Mouse (Mus musculus) frontal cortex, postnatal 14 days (tissue): ENCODE measurements around the gene Ogg1.

Experiments
- DNase-seq, 2 experiments: peaks; one replicate each; pipeline ENCODE4 v3.0.0; 2022; ENCODE audit warnings: low spot score in 2 of 2

Ogg1 gene

GRCm38 (mm10) chr6:113370194-113370929, 43.6 kb downstream of the Ogg1 start:
- no peak for DNase-seq

DNA sequence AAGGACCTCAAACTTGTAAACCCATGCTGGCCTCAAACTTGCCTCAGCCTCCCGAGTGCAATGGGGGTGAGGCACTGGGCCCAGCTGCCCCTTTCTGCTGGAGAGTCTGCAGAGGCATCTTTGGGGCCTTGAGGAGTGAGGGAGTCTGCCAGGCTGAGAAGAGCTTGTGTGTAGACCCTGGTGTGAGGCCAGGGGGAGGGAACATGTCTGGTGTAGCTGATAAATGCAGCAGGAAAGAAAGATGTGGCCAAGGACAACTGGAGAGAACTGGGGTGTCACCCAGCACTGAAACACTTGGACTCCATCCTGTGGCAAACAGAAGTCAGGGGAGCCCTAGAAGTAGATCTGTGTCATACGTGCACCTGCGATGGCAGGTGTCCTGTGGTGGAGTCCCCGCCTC, 46.7 kb downstream of the Ogg1 start:
- DNase-seq = no peak

- DNase-seq = no peak
These were observed 50.4 kb downstream of the Ogg1 start for GRCm38 (mm10) chr6:113377172-113377495.

DNA sequence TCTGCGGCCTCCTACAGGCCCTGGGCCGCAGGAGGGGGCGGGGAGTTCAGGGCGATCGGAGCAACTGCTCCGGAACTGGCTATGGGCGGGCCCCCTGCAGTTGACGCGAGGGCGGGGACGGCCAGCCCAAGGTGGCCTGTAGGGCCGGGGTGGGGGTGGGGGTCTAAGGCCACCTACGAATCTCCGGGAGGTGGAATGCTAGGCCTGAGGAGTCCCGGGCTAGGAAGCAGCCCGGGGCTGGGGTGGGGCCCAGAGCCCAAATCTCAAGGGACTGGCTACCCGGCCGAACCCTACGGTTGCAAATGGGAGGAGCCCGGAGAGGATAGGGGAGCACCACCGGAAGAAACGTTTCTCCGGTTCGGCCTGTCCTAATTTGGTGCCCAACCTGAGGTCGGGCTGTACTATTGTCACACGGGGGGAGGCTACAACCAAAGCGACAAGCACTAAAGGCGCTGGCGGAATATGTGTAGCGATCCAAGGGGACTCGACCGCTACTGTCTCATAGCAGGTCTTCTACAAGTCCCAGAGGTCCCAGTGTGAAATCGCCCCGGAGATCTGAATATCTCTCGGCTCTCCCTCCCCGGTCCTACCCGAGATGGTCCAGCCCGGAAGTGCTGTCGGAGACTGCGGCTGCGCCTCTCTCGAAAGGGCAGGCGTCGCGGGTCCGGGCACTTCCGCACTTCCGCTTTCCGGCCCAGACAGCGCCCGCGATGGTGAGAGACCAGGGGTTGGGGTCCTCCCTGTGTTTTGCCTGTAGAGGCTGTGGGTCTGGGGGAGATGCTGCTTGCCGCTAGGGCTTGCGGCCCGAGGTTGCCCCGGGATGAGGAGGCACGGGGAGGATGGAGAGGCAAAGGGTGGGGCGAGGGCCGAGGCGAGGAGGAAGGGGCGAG, 51.0 kb downstream of the Ogg1 start, which contains the start of the genes Tada3 and Arpc4:
Gene Tada3, minus strand, starts transcription at position 388 of the 890 bp plus-strand sequence.
Gene Arpc4, plus strand, starts transcription at position 620 of the 890 bp plus-strand sequence.
- DNase-seq = peak; percentile 85 to 88

DNA sequence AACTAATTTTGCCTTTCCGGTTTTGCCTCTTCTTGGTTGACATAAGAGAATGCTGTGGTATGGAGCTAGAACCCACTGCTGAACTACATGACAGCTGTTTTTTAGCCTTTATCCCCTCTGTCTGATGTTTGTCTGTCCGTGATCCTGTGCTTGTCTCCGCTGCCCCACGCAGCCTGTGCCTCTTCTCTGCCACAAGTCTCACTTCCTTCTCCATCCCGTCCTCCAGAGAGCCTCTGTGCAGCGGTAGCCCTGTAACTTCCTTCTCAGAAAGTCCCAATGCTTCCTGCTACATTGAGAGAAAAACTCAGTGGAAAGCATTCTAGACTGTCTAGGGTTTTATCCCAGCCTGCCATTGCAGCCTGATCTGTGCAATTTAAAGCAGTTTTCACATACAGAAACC, 52.5 kb downstream of the Ogg1 start:
- DNase-seq = no peak

DNA sequence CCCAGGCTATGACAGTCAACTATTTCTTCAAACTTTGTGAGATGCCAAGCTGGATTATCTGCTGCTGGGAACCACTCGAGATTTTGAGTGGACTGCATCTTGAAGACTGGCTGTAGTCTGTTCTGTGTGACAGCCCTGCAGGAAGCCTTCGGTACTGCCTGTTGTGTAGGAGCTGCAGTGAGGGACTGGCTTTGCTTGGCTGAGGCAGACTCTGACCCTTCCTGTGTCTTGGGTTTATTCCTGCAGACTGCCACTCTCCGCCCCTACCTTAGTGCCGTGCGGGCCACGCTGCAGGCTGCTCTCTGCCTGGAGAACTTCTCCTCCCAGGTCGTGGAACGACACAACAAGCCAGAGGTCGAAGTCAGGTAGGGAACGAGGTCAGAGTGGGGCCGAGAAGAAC, 53.7 kb downstream of the Ogg1 start:
- no peak for DNase-seq

- no peak for DNase-seq
These were observed 57.7 kb downstream of the Ogg1 start for GRCm38 (mm10) chr6:113384351-113384927.
